Mouse (Mus musculus) liver, postnatal 0 days (tissue): ENCODE data around the gene Gabbr2.

Source experiments
- CTCF ChIP-seq: sonication (generic); IDR thresholded peaks from 2 replicates; pipeline ENCODE4 v1.5.1; 2016; ENCODE audit warnings: antibody characterized with exemption, low read depth
- EP300 ChIP-seq: IDR thresholded peaks from 2 replicates; pipeline ENCODE4 v1.6.1; 2016; ENCODE audit warnings: antibody characterized with exemption, low read depth, mild to moderate bottlenecking

DNA sequence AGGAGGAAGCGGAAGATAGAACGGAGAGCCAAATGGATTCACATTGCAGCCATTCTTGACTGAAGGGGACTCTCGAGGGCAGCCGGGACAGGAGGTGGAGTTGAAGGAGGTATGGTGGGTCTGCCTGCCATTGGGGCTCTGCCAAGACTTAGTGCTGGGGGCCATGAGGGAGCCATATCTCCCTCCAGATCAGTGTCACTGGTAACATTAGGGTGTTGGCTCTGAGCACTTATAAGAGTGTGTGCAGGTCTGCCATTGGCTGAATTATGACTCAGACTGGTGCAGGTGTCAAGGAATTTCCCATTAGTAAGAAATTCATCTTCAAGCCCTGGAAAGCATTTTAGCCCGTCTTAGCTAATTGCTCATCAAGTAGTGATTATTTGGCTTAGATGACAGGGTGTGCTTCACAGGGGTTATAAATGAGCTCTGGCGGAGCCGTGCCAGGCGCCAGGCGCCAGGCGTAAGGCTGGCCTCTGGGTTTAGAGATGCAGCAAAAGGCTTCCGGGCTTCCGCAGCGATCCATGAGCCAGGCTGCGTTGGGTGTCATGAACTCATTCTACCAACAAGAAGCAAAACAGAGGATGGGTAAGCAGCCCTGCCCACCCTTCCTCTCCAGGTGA, 207.1 kb downstream of the Gabbr2 start:
- TF ChIP-seq EP300, result no peak
- no peak for TF ChIP-seq CTCF
